Mouse (Mus musculus): ENCODE measurements around the gene Ccdc107. TPM values are rescaled to one million over a fixed set of nuclear protein-coding genes. Genes with fewer than 3 reads are reported as not detected.

Gene Ccdc107
- polyA plus RNA-seq, 1 experiment from 2014 or later: 54.6 TPM

DNA sequence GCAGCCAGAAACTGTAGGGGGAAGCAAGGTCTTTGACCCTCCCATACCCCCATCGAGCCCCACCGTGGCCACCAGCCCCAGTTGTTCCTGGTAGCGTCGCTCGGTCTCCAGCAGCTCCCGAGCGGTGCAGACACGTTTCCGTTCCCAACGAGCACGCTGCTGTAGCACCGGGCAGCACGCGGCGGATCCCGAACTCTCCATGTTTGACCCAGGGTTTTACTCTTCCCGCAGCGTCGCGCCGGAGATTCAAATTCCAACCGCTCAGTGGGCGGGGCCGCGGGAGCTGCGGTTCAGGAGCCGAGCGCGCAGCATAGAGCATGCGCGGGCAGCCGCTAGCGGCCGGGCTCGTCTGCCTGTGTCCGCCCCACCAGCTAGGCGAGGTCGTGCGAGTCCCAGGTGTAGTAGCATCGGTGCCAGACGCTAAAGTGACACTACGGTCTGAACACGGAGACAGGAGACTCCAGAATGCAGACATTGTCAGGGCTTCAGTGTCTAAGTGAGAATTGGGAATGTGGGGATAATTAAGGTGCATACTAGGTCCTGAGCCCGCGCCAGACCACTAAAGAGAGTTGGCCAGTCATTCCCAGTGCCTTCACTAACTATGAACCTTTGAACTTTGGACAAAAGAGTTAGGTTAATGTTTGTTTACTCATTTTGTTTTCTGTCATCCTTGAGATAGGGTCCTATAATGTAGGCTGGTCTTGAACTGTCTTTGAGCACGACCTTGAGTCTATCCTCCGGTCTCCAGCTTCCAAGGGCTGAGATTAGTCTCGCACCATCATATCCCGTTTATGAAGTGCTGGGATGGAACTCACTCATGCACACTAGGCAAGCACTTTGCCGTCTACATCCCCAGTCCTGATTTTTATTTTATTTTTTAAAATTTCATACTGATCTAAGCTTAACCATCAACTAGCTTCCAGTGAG, 7.0 kb downstream of the Ccdc107 start, which contains the start of gene Arhgef39:
Gene Arhgef39 (minus strand): TSS at position 289 of the 927 bp plus-strand sequence.
- Histone ChIP-seq H3K9me3 (replicated peaks; ENCODE audit: control insufficient read depth, low read length) (no peaks in the 10 kb centered on the region), H3K27me3 (ENCODE audit: control insufficient read depth, insufficient read depth, low read length) (no peaks in the 10 kb centered on the region), H3K27ac (replicated peaks; ENCODE audit: low read depth, low read length) (0 out of 2 replicates have a peak within 1 kb of the TSS, but pooled peaks have one; percentile 3), H3K36me3 (replicated peaks; ENCODE audit: control insufficient read depth, insufficient read depth, low read depth, low read length) (0 out of 2 replicates have a peak, but pooled peaks cover 3% of the 10 kb centered on the region), H3K4me2 (ENCODE audit: low read depth, low read length) (peak within 1 kb of the TSS; percentile 66), H3K4me3 (ENCODE audit: low read depth, low read length) (peak within 1 kb of the TSS; percentile 57), H3K4me1 (ENCODE audit: control insufficient read depth, insufficient read depth, low read length) (peaks cover 8% of the 10 kb centered on the region), H3K9ac (replicated peaks; ENCODE audit: low read length) (peak within 1 kb of the TSS; percentile 67)
- peak; percentile 81 for ATAC-seq (replicated peaks; ENCODE audit: insufficient number of reproducible peaks, low FRiP score, low TSS enrichment, low read depth)
- peak; percentile 93 for DNase-seq (ENCODE audit: low spot score)
- 6% methylated on average over 50 of the region's 50 CpGs for WGBS

DNA sequence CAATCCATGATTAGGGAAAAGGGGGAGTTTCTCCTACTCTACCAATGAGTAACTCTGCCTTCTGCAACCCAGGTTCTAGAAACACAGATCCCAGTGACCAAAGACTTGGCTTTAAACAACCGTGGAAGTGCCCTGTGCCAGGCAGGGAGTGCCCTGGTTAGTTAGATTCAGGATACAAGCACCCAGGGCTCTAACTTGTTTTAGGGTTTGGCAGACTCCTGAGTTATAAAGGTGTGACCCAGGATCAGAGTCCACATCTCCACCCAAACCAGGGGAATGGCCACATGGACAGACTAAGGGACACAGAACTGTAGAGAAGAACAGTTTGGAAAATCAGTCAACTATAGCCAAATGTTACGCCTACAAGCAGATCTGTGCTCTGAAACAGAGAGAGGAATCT, 10.3 kb downstream of the Ccdc107 start:
- peaks cover 8% of the 10 kb centered on the region for H3K4me1 ChIP-seq (ENCODE audit: control insufficient read depth, insufficient read depth, low read length)
- H3K4me3 ChIP-seq (ENCODE audit: low read depth, low read length): no peak overlapping the region
- peaks cover 3% of the 10 kb centered on the region for H3K27me3 ChIP-seq (ENCODE audit: control insufficient read depth, insufficient read depth, low read length)
- H3K4me2 ChIP-seq (ENCODE audit: low read depth, low read length): no peak overlapping the region
- H3K27ac ChIP-seq (replicated peaks; ENCODE audit: low read depth, low read length): no peak overlapping the region
- H3K9me3 ChIP-seq (replicated peaks; ENCODE audit: control insufficient read depth, low read length): no peaks in the 10 kb centered on the region
- no peak overlapping the region for H3K9ac ChIP-seq (replicated peaks; ENCODE audit: low read length)
- no peak for DNase-seq (ENCODE audit: low spot score)
- no peaks in the 10 kb centered on the region for H3K36me3 ChIP-seq (replicated peaks; ENCODE audit: control insufficient read depth, insufficient read depth, low read depth, low read length)
- no peak for ATAC-seq (replicated peaks; ENCODE audit: insufficient number of reproducible peaks, low FRiP score, low TSS enrichment, low read depth)
- WGBS: 71% methylated on average over 2 of the region's 2 CpGs

DNA sequence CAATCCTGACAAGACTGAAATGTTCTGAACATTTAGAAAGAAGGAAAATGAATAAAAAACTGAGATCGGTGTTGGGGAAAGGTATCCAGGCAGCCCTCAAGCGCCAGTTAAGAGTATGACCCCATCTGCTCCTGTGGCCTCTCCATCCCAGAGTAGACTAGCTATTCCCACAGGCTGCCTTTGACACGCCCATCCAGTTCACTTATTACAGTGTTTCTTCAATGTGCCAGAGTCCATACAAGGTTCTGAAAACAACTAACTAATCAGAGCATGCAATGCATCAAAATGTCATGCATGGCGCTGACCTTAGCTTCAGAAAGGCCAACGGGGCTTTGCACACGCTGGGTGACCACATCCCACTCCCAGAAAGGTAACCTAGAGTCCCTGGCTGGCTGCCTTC, 10.8 kb downstream of the Ccdc107 start:
- Histone ChIP-seq H3K4me2 (ENCODE audit: low read depth, low read length) (no peak overlapping the region), H3K27me3 (ENCODE audit: control insufficient read depth, insufficient read depth, low read length) (peaks cover 3% of the 10 kb centered on the region), H3K4me3 (ENCODE audit: low read depth, low read length) (no peak overlapping the region), H3K4me1 (ENCODE audit: control insufficient read depth, insufficient read depth, low read length) (peaks cover 5% of the 10 kb centered on the region), H3K9ac (replicated peaks; ENCODE audit: low read length) (no peak overlapping the region), H3K9me3 (replicated peaks; ENCODE audit: control insufficient read depth, low read length) (no peaks in the 10 kb centered on the region), H3K36me3 (replicated peaks; ENCODE audit: control insufficient read depth, insufficient read depth, low read depth, low read length) (no peaks in the 10 kb centered on the region), H3K27ac (replicated peaks; ENCODE audit: low read depth, low read length) (no peak overlapping the region)
- no peak for DNase-seq (ENCODE audit: low spot score)
- no peak for ATAC-seq (replicated peaks; ENCODE audit: insufficient number of reproducible peaks, low FRiP score, low TSS enrichment, low read depth)
- whole genome bisulfite sequencing: 78% methylated on average over 6 of the region's 6 CpGs

DNA sequence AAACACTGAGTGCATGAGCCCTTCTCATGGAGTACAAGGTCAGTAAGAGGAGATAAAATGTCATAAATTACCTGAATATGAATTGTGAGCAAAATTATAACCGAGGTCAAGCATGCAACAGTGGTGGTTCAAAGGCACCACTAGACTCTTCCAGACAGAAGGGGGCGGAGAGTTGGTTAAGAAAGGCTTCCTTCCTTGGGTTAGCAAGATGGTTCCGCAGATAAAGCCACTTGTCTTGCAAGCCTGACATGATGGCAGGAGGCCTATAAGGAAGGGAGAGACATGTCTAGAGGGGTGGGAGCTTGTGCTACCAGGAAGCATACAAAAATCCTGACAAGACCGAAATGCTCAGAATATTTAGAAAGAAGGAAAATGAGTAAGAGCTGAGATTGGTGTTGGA, 11.6 kb downstream of the Ccdc107 start:
- H3K27me3 ChIP-seq (ENCODE audit: control insufficient read depth, insufficient read depth, low read length): peaks cover 3% of the 10 kb centered on the region
- H3K4me1 ChIP-seq (ENCODE audit: control insufficient read depth, insufficient read depth, low read length): no peaks in the 10 kb centered on the region; the same call in none of the 2 replicates
- H3K9me3 ChIP-seq (replicated peaks; ENCODE audit: control insufficient read depth, low read length): no peaks in the 10 kb centered on the region
- no peak overlapping the region for H3K4me3 ChIP-seq (ENCODE audit: low read depth, low read length)
- H3K27ac ChIP-seq (replicated peaks; ENCODE audit: low read depth, low read length): no peak overlapping the region
- DNase-seq (ENCODE audit: low spot score) (no peak), ATAC-seq (replicated peaks; ENCODE audit: insufficient number of reproducible peaks, low FRiP score, low TSS enrichment, low read depth) (no peak)
- H3K36me3 ChIP-seq (replicated peaks; ENCODE audit: control insufficient read depth, insufficient read depth, low read depth, low read length): no peaks in the 10 kb centered on the region
- 82% methylated on average over 4 of the region's 4 CpGs for WGBS
- H3K9ac ChIP-seq (replicated peaks; ENCODE audit: low read length): no peak overlapping the region
- H3K4me2 ChIP-seq (ENCODE audit: low read depth, low read length): no peak overlapping the region

DNA sequence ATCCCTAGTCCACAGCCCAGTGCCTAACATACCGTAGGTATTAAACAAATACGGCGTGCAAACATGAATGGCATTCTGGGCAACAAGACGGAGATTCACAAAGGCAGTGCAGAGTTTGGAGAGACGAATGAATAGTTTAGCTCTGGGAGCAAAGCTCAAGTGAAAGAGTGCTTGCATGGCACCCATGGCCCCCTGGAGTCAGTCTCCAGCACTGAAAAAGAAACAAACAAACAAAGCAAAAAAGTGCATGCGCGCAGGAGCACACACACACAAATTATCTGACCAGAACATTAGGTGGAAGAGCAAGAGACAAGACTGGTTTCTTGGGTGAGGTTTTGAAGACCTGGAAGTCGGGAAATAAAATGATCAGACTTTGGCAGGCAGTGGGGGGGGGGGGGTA, 13.4 kb downstream of the Ccdc107 start:
- Histone ChIP-seq H3K4me2 (ENCODE audit: low read depth, low read length) (no peak overlapping the region), H3K9ac (replicated peaks; ENCODE audit: low read length) (no peak overlapping the region), H3K9me3 (replicated peaks; ENCODE audit: control insufficient read depth, low read length) (no peaks in the 10 kb centered on the region), H3K27ac (replicated peaks; ENCODE audit: low read depth, low read length) (no peak overlapping the region), H3K36me3 (replicated peaks; ENCODE audit: control insufficient read depth, insufficient read depth, low read depth, low read length) (no peaks in the 10 kb centered on the region), H3K27me3 (ENCODE audit: control insufficient read depth, insufficient read depth, low read length) (peaks cover 3% of the 10 kb centered on the region), H3K4me3 (ENCODE audit: low read depth, low read length) (no peak overlapping the region), H3K4me1 (ENCODE audit: control insufficient read depth, insufficient read depth, low read length) (no peaks in the 10 kb centered on the region; the same call in none of the 2 replicates)
- 87% methylated on average over 8 of the region's 8 CpGs for WGBS
- DNase-seq (ENCODE audit: low spot score) (no peak), ATAC-seq (replicated peaks; ENCODE audit: insufficient number of reproducible peaks, low FRiP score, low TSS enrichment, low read depth) (no peak)

DNA sequence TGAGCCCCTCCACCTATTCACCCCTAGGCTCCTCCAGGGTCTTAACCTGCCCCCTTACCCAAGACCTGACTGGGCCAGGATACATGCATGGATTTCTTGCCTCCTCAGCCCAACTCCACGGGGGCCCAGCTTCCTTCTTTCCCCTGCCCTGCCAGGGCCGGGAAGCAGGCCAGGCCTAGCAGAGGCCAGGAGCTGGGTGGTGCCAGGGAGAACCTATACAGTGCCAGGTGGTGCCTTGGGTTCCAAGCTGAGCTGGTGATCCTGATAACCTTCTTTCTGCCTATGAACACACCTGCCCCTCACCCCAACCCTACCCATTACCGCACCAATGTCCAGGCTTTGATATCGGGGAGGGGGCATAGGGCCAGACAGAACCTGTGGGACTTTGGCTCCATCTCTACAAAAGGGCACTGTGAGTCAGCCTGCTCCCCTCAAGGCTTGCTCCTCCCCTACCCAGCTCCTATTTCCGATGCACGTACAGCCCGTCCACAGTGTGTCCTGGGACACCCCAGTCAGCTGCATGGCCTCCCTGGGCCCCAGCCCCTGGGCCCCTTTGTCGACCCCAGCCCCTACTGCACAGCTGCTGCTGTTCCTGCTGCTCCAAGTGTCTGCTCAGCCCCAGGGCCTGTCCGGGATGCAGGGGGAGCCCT, 14.0 kb downstream of the Ccdc107 start, which contains the start of gene Car9:
Gene Car9 (plus strand): TSS at position 431 of the 650 bp plus-strand sequence.
- no peak for ATAC-seq (replicated peaks; ENCODE audit: insufficient number of reproducible peaks, low FRiP score, low TSS enrichment, low read depth)
- Histone ChIP-seq H3K4me3 (ENCODE audit: low read depth, low read length) (no peak within 1 kb of the TSS), H3K36me3 (replicated peaks; ENCODE audit: control insufficient read depth, insufficient read depth, low read depth, low read length) (no peaks in the 10 kb centered on the region), H3K9me3 (replicated peaks; ENCODE audit: control insufficient read depth, low read length) (no peaks in the 10 kb centered on the region), H3K9ac (replicated peaks; ENCODE audit: low read length) (no peak within 1 kb of the TSS), H3K4me2 (ENCODE audit: low read depth, low read length) (no peak within 1 kb of the TSS; the same call in 1 of the 2 replicates), H3K27ac (replicated peaks; ENCODE audit: low read depth, low read length) (no peak within 1 kb of the TSS), H3K4me1 (ENCODE audit: control insufficient read depth, insufficient read depth, low read length) (no peaks in the 10 kb centered on the region; the same call in none of the 2 replicates), H3K27me3 (ENCODE audit: control insufficient read depth, insufficient read depth, low read length) (peaks cover 3% of the 10 kb centered on the region)
- DNase-seq (ENCODE audit: low spot score): no peak
- 40% methylated on average over 9 of the region's 9 CpGs for WGBS

DNA sequence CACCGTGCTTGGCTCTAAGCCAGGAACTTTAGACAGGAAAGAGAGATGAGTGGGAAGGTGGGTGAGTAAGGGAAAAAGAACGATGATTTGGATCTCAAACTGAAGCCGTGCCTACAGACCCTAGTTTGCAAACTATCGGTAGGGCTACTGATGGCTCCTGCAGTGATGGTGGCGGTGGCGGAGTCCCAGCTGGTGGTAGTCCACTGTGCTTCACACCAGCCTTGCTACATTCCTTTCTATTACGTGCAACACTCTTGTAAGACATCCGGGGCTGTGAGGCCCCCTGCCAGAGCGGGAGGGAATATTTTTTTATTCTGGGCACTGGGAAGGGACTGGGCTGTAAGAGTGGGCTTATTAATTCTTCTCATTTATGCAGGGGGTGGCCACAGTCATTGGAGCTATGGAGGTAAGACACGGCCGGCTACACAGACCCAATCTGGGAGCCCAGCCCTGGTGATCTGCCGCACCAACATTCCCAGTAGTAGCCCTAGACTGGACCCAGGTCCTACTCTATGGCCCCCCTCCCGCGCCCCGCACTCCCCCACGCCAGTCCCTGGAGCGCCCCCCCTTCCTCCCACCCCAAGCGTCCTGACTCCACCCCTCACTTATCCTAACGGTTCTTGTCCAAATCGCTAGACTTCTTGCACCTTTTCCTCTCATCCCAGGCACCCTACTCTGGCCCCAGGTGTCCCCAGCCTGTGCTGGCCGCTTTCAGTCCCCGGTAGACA, 15.4 kb downstream of the Ccdc107 start:
- ATAC-seq (replicated peaks; ENCODE audit: insufficient number of reproducible peaks, low FRiP score, low TSS enrichment, low read depth): peak; percentile 49
- H3K27me3 ChIP-seq (ENCODE audit: control insufficient read depth, insufficient read depth, low read length): peaks cover 3% of the 10 kb centered on the region
- peak overlapping the region; percentile 36 for H3K4me3 ChIP-seq (ENCODE audit: low read depth, low read length)
- no peak overlapping the region for H3K27ac ChIP-seq (replicated peaks; ENCODE audit: low read depth, low read length)
- peak overlapping the region; percentile 74 for H3K4me2 ChIP-seq (ENCODE audit: low read depth, low read length)
- WGBS: 15% methylated on average over 21 of the region's 22 CpGs
- H3K4me1 ChIP-seq (ENCODE audit: control insufficient read depth, insufficient read depth, low read length): no peaks in the 10 kb centered on the region; the same call in none of the 2 replicates
- H3K36me3 ChIP-seq (replicated peaks; ENCODE audit: control insufficient read depth, insufficient read depth, low read depth, low read length): no peaks in the 10 kb centered on the region
- H3K9me3 ChIP-seq (replicated peaks; ENCODE audit: control insufficient read depth, low read length): no peaks in the 10 kb centered on the region
- peak overlapping the region; percentile 50 for H3K9ac ChIP-seq (replicated peaks; ENCODE audit: low read length)
- DNase-seq (ENCODE audit: low spot score): peak; percentile 23
